Mouse (Mus musculus) frontal cortex, postnatal 36 days (tissue): ENCODE data around the gene Sdr39u1.

Experiments used
- DNase-seq, 2 experiments: peaks; one replicate each; pipeline ENCODE4 v3.0.0; 2022; ENCODE audit warnings: low spot score in 2 of 2

The Sdr39u1 gene

GRCm38 (mm10) chr14:55899701-55900413 is at the start of gene Sdr39u1:
TSS of gene Sdr39u1 (minus strand) at chr14:55900293.
- peak; percentile 82 to 90 for DNase-seq

- DNase-seq: no peak
These were observed 46.3 kb upstream of the Sdr39u1 start for GRCm38 (mm10) chr14:55946269-55946969.

GRCm38 (mm10) chr14:55944575-55944974 is 44.5 kb upstream of the Sdr39u1 start, which contains the start of gene Cma1:
TSS of gene Cma1 (minus strand) at chr14:55944675.
- DNase-seq: no peak

GRCm38 (mm10) chr14:55943601-55944000 is 43.5 kb upstream of the Sdr39u1 start:
- no peak for DNase-seq

- DNase-seq: no peak
These were observed 40.1 kb upstream of the Sdr39u1 start for GRCm38 (mm10) chr14:55940070-55940800.

GRCm38 (mm10) chr14:55933586-55933985 is 33.5 kb upstream of the Sdr39u1 start:
- no peak for DNase-seq

GRCm38 (mm10) chr14:55929263-55929997 is 29.3 kb upstream of the Sdr39u1 start:
- no peak for DNase-seq

- DNase-seq: no peak
These were observed 26.8 kb upstream of the Sdr39u1 start for GRCm38 (mm10) chr14:55926847-55927246.

GRCm38 (mm10) chr14:55922475-55923232 is 22.6 kb upstream of the Sdr39u1 start:
- DNase-seq: no peak

- DNase-seq: peak; percentile 47 to 84
These were observed 18.4 kb upstream of the Sdr39u1 start for GRCm38 (mm10) chr14:55918240-55919082.

- DNase-seq: no peak
These were observed 13.3 kb upstream of the Sdr39u1 start for GRCm38 (mm10) chr14:55913406-55913805.

- DNase-seq: no peak
These were observed 5.4 kb upstream of the Sdr39u1 start for GRCm38 (mm10) chr14:55905518-55905917.

GRCm38 (mm10) chr14:55900414-55900755 is 292 bp upstream of the Sdr39u1 start:
- DNase-seq: no peak

- DNase-seq: no peak
These were observed 1.1 kb downstream of the Sdr39u1 start for GRCm38 (mm10) chr14:55898947-55899346.

GRCm38 (mm10) chr14:55897671-55898070 is 2.4 kb downstream of the Sdr39u1 start:
- DNase-seq: no peak

- no peak for DNase-seq
These were observed 13.3 kb downstream of the Sdr39u1 start for GRCm38 (mm10) chr14:55886571-55887382.

GRCm38 (mm10) chr14:55885791-55886271 is 14.3 kb downstream of the Sdr39u1 start:
- DNase-seq: peak in 1 of 2 experiments; percentile 46

GRCm38 (mm10) chr14:55885114-55885790 is 14.8 kb downstream of the Sdr39u1 start:
- DNase-seq: peak in 1 of 2 experiments; percentile 33
